Mouse (Mus musculus) layer of hippocampus, adult 2 months (tissue): ENCODE results near the gene Adcy5. TPM values are rescaled to one million over a fixed set of nuclear protein-coding genes. Genes with fewer than 3 reads are reported as not detected.
A peak's percentile ranks its signal among the peaks of the same experiment; 100 is the strongest.

Experiments
- DNase-seq, 2 experiments: peaks; one replicate each; pipeline ENCODE4 v3.0.0; 2022; ENCODE audit warnings: low spot score in 2 of 2
- H3K27ac ChIP-seq: fragments of 200-600 bp; 2 replicates; pipeline ENCODE4 v1.8.1; 2022
- H3K4me3 ChIP-seq: fragments of 200-600 bp; 2 replicates; pipeline ENCODE4 v1.8.1; 2022; ENCODE audit warnings: mild to moderate bottlenecking
- CTCF ChIP-seq: fragments of 200-600 bp; conservative IDR thresholded peaks from 2 replicates; pipeline ENCODE4 v1.8.1; 2022; ENCODE audit warnings: antibody characterized with exemption, mild to moderate bottlenecking, moderate library complexity
- total RNA-seq, 2 experiments: library from RNA; stranded (reverse); gene quantifications; 2 replicates each; pipeline ENCODE4 v1.2.3; 2021

The Adcy5 gene
- total RNA-seq, 2 experiments from 2014 or later, result 74.3 to 76.8 TPM

DNA sequence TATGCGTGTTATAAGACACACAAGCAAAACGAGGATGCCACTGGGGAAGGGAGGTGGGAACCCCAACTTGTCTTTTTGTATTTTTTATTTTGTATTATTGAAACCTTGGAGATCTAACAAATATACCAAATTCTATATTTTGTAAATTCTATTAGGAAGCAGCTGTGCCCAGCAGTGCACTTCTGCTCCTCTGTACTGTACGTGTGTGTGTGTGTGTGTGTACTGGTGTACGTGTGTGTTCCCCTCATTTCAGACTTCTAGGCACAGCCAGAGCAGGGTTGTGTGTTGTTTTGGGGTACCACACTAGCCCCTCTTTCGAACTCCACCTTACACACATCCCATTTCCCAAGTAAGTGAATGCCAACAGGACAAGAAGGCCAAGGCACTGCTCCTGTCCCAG is 149.7 kb downstream of the Adcy5 start:
- peak in 1 of 2 experiments; percentile 4 for DNase-seq
- TF ChIP-seq CTCF, result no peak
- Histone ChIP-seq H3K27ac (no peak overlapping the region), H3K4me3 (no peak overlapping the region)

DNA sequence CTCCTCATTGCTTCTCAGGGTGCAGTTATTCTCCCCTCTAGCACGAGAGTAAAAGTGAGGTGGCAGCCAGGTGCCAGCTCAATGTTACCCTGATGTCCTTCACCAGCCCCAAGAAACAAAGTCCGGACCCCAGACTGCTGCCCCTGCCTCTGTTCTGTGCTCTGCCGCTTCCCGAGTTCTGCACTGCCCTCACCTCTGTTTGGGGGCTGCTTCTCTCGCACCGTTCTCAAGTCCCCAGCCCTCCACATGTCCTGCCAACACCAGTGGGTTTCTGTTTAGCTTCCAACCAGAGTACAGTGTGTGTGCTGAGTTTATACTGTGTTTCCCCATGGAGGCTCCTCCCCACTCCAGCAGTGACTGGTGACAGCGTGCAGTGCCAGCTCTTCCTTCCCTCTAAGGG is 150.5 kb downstream of the Adcy5 start:
- TF ChIP-seq CTCF, result no peak
- DNase-seq, result peak in 1 of 2 experiments; percentile 3
- H3K27ac ChIP-seq, result no peak overlapping the region
- no peak overlapping the region for H3K4me3 ChIP-seq

DNA sequence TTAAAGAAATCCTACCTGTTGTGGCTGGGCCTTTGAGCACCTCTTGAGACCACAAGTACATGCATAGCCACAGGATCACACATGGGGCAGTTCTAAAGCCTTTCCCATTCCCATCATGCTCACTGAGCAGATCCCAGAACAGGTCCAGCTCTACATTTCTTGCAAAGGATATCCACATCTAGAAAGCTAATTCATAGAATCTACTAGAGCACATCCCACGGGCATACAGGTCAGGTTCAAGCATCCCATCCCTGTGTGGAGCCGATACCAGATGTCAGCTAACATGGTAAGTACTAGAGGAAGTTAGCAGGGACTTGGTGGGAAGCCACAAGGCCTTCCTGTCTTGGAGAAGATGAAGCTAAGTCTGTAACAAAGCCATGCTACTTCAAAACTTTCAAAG is 152.0 kb downstream of the Adcy5 start:
- no peak for TF ChIP-seq CTCF
- Histone ChIP-seq H3K27ac (no peak overlapping the region), H3K4me3 (no peak overlapping the region)
- DNase-seq, result no peak

DNA sequence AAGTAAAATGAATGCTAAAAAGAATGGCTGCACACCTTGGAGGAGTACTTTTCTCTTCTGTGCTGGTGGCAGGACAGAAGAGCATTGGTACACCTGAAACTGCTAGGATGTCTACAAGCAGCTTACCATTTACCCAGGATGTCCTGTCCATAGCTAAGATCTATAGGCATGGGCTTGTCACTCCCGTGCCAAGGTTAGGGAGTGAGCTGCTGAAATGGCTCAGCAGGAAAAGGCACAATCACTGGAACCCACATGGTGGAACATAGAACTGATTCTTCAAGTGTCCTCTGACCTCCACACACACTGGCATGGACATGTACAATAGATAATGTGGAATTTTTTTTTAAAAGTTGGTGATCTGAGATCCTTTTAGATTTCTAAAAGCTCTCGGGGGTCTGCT is 152.7 kb downstream of the Adcy5 start:
- H3K27ac ChIP-seq, result no peak overlapping the region
- TF ChIP-seq CTCF, result no peak
- H3K4me3 ChIP-seq, result no peak overlapping the region
- DNase-seq, result peak in 1 of 2 experiments; percentile 2

DNA sequence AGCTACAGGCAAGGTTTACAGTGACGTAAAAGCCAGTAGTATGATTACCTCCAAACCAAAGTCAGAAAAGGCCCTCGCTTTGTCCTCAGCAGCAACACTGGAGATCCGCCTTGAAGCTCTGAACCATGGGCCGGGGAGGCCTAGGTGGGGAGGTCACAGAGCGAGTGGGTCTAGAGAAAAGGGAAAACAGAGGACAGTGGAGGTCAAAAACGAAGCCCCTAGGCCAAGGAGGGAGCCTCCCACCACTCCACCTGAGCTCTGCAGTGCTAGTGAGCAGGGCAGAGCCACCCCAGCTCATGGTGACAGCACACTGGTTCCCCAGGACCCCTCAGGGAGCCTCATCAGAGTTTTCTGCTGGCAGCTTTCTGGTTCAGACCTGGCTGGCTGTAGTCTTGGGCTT is 153.3 kb downstream of the Adcy5 start:
- DNase-seq, result no peak
- TF ChIP-seq CTCF, result no peak
- H3K4me3 ChIP-seq, result no peak overlapping the region
- no peak overlapping the region for H3K27ac ChIP-seq

DNA sequence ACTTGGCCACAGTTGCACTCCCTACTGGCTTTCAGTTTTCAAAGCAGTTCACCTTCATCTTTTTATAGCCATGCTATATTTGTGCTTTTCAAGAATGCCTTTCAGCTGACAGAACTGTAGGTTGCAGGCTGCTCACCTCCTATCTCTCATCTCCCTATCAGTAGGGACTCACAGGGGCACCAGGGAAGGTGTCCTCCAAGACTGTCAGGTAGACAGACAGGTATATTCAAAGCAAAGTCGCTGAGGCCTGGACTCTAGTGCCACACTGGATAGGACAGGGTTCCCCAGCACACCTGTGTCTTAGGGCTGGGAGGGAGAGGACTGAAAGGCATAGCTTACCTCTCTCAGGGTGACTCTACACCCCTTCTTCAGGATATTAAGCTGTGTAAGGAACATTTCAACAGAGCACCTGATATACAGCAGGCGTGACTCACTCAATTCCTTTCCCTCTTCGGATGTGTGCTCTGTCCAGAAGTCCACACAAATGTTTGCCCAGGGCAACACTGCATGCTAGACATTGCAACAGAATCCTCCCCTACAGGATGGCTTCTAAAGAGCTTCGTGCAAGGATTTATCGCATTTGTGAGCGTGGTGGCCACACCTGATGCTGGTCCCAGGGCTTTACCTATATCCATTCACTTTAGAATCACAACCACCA is 153.9 kb downstream of the Adcy5 start:
- TF ChIP-seq CTCF, result no peak
- DNase-seq, result no peak
- H3K27ac ChIP-seq, result no peak overlapping the region
- H3K4me3 ChIP-seq, result no peak overlapping the region

DNA sequence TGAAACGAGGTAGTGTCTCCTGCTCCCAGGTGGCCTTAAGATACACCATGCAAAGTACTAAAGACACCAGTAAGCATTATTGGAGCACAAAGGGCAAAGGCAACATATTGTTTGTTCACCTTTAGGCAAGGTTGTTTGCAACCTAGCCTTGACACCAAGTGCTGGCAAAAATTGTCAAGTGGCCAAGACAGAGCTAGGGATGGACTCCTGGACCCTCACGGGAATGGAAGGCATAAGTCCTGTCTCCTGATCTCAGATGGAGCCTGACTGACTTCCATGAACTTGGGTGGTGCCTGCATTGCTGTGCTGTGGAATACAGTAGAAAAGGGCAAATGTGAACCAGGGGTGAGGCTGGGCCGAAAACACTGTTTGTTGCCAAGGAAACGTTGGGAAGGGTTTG is 155.0 kb downstream of the Adcy5 start:
- Histone ChIP-seq H3K4me3 (no peak overlapping the region), H3K27ac (no peak overlapping the region)
- DNase-seq, result no peak
- TF ChIP-seq CTCF, result no peak

DNA sequence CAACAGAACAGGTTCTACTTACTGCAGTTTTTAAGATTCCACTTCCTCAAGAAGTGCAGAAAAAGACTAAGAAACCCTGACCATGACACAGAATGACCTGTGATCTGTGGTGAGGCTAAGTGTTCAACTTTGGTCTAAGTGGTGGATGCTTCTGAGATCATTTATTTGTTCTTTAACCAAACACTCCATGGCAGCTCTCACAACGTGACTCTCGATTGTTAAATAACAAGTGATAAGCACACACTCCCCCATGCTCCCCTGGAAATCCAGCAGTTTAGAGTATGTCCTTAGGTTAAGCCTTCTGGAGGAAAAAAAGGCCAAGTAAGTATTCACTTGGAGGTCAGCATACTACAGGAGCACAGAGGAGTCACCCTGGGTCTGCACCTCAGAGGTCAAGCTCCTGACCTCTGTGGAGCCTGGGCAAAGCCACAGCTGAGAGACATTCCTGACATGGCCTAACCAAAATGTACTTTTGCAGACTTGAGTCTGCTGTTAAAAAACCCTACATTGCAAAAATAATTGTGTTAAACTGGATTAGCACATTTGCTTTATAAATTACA is 156.0 kb downstream of the Adcy5 start:
- H3K4me3 ChIP-seq, result no peak overlapping the region
- TF ChIP-seq CTCF, result no peak
- H3K27ac ChIP-seq, result no peak overlapping the region
- no peak for DNase-seq

DNA sequence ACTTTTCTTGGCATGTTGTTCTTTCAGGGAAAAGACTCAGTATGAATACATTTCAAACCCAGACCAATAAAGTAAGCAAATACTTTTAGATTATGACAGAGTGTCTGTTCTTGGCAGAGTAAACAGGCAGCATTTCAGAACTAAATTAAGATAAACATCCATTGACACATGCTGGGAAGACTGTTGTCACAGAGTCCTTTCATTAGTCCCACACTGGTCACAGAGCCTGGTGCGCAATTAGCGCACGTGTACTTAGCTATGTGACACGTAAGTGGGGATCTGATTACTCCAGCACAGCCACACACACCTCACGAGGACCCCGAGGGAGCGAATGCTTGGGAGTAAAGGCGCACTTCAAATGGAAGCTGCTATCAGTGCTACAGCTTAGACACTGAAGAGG is 156.9 kb downstream of the Adcy5 start:
- no peak overlapping the region for H3K27ac ChIP-seq
- no peak for DNase-seq
- no peak overlapping the region for H3K4me3 ChIP-seq
- TF ChIP-seq CTCF, result no peak

DNA sequence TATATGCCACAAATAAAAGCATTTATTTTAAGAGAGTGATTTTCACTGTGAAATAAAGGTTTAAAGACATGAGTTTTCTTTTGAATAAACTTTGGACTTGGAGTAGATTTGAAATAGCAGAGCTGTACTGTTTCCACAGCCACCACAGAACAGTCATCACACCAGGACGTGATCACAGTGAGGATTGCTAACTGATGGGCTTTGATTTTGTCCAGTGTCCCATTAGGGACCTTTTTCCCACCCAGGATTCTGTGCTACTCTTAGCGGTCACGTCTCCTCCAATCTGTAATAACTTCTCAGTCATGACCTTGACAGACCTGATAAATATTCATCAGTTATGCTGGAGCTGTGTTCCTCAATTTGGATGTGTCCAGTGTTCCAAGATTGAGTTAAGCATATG is 160.8 kb downstream of the Adcy5 start:
- no peak for TF ChIP-seq CTCF
- no peak for DNase-seq
- no peak overlapping the region for H3K27ac ChIP-seq
- no peak overlapping the region for H3K4me3 ChIP-seq

DNA sequence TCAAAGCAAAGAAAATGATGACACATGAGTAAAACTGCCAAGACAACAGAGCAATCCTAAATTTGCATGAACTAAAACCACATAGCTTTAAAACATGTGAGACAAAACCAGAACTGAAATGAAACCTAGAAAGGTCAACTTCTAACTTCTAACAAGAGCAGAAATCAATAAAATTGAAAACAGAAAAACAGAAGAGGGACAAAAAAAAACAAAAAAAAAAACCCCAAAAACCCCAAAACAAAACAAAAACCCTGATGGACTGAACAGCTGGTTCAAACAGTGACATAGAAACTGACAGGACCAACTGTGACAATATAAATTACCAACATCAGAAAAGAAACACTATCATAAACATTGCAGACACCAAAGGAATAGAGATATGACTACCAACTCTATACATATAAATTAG is 162.2 kb downstream of the Adcy5 start:
- no peak overlapping the region for H3K27ac ChIP-seq
- H3K4me3 ChIP-seq, result no peak overlapping the region
- no peak for DNase-seq
- TF ChIP-seq CTCF, result no peak

DNA sequence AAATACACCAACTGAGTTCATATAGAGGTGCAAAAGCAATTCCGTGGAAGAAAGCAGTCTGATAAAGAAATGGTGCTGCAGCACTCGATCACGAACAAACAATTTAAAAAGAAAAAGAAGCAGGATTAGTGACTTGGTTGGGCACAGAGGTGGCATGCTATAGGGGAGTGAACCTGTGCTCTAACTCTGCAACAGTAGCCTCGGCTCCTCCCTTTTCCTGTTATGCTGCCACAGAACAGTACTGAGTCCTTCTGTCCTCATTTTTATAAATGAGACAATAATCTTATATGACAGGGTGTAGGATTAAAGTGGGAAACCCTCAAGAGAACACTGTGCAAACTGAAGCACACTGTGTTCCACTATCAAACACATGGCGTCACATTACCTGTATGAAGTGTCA is 162.8 kb downstream of the Adcy5 start:
- H3K4me3 ChIP-seq, result no peak overlapping the region
- H3K27ac ChIP-seq, result no peak overlapping the region
- no peak for TF ChIP-seq CTCF
- no peak for DNase-seq

DNA sequence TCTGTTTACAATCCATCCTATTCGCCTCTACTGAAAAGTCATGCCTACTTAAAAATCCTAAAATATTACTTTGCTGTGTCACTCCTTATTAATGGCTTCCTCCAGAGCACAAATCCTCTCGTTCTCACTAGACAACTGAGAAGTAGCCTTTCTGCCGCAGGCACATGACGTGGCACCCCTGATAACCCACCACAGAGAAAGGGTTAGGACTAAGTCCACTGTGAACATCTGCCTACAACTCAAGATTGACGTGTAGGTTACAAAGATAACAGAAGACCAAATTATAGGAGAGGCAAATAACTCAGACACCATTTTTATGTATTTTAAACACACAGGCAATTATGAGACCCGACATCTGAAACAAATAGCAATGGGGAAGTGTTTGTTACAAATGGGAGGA is 163.7 kb downstream of the Adcy5 start:
- DNase-seq, result no peak
- TF ChIP-seq CTCF, result no peak

DNA sequence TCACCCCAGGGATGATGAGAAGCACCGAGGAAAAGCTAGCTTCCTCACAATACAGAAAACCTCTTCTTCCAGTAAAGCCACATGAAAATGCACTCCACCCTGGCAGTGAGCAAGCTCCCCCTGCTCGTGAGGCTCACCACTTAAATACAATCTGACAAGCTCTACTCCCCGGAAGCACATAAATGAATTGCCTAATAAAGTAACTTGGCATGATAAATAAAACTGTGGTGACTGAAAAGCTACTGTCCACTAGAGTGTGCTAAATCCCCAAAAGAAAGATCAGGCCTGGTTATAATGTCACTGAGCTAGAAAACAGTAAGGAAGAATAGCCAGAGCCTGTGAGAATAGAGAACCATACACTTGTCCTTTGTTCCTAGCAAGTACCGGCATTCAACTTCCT is 164.7 kb downstream of the Adcy5 start:
- no peak overlapping the region for H3K4me3 ChIP-seq
- H3K27ac ChIP-seq, result no peak overlapping the region
- peak; percentile 14 to 54 for DNase-seq
- peak; percentile 88 for TF ChIP-seq CTCF

More for the DNA sequence above, 163.7 kb downstream of the Adcy5 start:
- H3K27ac ChIP-seq, result no peak overlapping the region
- no peak overlapping the region for H3K4me3 ChIP-seq
